Mouse (Mus musculus) inflammation-experienced regulatory T-cells, adult 6 months (primary cell): ENCODE measurements around the gene Ccl9. TPM values are rescaled to one million over a fixed set of nuclear protein-coding genes. Genes with fewer than 3 reads are reported as not detected.

Experiments used
- ATAC-seq: one replicate; pipeline ENCODE4 v1.8.0; 2017
- polyA plus RNA-seq, 3 experiments: library from polyadenylated mRNA; unstranded; fragments of 100-300 nt; shearing (Covaris generic); gene quantifications; one replicate each; pipeline ENCODE4 v1.2.1; 2017

Ccl9 gene
- not detected for polyA plus RNA-seq

DNA sequence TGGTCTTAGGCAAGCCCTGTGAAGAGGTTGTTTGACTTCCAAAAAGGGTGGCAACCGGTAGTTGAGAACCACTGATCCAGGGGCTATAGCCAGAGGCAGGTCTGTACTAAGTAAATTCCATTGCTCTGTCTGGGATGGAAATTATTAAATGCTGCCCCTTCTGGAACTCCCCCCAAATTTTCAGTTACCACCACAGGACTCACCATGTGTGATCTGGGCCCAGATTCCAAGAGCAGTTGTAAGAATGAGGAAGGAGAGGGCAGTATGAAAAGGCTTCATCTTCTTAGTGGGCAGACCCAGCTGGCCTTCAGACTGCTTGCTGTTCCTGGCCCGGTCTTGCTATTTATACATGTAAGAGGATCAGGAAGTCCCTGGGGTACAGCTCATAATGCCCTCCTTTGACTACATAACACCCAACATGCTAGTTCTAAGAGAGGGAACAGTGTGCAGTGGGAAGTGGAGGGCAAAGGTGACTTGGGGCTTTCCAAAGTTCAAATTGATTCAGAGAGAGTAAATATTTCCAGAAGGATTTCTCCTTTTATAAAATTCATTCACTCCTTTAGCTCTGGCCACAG is at the start of gene Ccl9:
Ccl9 (minus strand) TSS at position 451 of the 575 bp plus-strand sequence.
- no peak for ATAC-seq

DNA sequence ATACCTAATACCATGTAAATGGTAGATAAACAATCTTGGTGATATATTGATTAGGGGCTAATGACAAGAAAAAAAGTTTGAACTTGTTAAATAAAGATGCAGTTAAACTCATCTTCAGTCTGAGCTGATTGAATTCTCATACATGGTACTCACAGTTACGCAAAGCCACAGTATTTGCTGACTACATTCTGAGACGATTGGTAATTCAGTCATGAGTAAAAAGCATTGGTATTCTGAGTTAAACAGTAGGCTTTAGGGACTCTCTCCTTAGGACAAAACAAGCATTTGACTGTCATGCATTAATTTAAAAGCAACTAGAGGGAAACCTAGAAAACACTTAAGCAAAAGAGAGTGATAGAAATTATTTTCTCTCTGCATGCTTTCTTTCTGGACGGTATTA is 45.1 kb upstream of the Ccl9 start:
- ATAC-seq: no peak

DNA sequence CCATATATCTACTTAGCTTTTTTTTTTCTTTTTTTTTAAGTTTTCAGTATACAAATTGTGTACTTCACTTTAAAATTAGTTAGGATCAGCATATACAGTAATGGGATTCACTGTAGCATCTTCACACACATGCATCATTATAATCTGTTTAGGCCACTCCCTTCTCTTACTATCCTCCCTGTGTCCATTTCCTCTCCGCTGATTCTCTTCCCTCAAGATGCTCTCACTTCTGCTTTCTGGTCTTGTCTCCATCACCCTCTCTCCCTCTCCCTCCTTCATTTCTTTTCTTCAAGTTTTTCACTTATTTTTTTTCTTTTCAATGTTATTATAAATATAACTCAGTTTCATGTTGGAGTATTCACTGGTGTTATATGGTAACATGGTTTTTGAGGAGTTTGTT is 40.6 kb upstream of the Ccl9 start:
- no peak for ATAC-seq

DNA sequence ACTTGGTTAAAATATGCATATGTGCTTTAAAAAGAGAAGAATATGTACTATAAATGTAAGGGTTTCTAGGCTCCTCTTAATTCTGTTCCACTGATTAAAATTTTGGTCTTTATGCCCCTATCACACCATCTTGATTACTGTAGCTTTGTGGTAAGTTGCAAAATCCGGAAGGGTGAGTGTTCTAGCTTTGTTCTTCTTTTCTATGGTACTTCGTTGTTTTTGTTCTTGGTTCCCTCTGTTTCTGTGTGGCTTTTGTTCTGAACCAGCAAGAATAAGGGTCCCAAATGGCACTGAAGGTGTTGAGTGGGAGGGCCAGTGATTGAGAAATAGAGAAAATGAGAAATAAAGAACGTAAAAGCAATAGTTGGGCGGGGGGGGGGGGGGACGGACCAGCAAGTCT is 39.8 kb upstream of the Ccl9 start:
- no peak for ATAC-seq

DNA sequence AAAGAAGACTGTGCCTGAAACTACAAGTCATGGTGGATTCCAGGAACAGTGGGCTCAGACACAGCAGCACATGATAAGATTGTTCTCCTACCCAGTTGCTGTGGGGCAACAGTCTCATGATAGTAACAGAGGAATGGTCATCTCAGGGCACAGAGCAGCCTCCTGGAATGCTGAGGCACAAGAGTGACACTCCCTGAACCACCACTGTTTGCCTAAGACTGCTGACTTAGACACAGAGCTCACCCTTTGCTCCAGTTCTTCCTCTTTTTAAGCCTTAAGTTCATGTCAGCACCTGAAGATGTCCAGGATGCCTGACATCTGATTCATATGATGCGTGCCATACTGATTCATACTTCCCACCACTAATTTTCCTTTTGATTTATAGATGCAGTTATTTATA is 38.1 kb upstream of the Ccl9 start:
- no peak for ATAC-seq

DNA sequence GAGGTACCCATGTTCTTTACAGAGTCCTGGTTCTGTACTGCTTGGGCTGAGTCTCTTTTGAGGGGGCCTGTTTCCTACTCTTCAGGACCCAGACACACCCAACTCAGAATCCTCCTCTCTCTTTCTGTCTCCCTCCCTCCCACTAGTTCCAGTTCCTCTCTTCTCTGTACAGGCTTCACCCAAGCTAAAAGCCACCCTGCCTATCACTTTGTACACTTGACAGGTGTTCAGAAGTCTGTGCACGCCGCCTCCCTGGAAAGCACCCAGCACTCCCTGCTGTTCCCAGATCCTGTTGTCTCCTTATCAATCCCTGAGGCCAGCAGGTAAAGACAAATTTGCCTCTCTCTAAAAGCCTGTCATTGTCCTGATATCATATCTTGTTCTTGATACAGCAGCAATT is 32.5 kb upstream of the Ccl9 start:
- ATAC-seq: no peak

DNA sequence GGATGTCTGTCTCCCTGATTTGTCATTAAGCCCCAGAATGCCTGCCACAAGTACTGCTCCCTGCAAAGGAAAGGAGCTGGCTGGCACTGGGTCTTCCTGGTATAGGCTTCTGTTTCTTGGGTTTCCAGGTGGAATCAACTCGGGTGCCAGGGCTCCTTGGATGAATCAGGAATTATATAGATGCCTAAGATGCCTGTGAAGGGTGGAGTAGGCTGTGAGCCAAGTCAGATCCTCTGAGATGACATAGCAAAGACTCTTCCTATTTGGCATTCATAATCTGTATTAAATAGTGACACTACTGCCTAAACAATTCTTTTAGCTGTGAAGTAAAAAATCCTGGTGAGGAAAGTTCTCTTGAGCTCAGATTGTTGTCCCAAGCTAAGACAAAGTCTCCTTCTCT is 28.0 kb upstream of the Ccl9 start:
- no peak for ATAC-seq

DNA sequence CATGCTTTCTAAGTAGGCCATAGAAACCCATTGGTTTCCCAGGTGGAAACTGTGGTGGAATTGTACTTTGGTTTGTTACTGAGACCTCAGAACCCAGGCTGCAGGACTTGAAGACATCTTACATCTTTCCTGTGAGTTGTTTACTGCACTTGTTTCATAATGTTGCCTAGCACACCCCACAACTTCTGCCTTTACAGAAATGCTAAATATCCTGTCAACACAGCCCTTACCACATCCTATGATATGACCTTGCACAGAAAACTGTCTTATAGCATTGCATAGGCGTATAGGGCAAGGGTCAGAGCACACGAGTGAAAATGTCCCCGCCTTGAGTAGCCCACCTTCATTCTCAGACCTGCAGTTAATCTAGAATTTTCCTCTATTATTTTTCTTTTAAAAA is 27.1 kb upstream of the Ccl9 start:
- no peak for ATAC-seq

DNA sequence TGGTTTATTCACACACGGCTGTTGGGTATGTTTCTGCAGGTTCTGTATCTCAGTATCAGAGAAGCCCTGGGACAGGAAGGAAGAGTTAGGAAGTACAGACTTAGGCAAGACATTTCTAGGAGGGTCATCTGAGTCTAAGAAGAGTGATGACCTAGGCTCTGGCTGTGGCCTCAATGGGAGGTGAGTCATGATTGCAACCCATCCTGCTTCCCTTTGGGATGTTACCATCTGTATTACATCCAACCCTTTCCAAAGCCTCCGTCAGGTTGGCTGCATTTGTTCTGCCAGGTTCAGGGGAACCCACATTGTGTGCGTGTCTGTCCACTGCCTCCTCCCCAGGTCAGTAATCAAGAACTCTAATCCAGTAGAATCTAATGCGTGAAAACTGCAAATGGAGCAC is 26.3 kb upstream of the Ccl9 start:
- ATAC-seq: no peak

DNA sequence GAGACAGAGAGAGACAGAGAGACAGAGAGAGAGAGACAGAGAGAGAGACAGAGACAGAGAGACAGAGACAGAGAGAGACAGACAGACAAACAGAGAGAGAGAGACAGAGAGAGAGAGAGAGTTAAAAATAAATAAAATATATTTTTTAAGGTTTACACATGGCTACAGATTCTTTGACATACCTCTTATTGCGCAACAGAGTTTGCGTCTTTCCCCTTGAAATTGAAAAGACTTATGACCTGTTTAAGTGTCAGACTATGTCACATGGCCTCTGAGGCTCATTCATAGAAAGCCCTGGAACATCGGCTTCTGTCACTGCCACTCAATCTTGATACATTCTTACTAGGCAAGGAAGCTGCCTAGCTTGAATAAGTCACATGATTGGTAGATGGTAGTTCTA is 25.0 kb upstream of the Ccl9 start:
- no peak for ATAC-seq

DNA sequence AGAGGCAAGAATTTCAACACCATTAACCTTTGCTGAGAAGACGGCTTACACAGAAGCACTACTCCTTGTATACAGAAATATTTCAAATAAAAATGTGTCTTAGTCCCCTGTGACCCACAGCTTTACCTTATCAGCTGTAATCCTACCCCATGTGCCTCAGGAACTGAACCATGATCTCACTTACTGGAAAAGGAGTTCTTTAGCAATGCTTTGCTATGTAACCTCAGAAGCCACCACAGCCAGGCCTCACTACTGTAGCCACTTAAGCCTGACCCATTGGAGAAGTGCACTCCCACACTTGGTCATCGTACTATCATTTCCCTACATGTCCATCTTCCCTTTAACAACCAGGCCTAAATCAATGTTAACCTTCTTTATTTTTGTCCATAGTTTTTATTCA is 22.1 kb upstream of the Ccl9 start:
- ATAC-seq: no peak

DNA sequence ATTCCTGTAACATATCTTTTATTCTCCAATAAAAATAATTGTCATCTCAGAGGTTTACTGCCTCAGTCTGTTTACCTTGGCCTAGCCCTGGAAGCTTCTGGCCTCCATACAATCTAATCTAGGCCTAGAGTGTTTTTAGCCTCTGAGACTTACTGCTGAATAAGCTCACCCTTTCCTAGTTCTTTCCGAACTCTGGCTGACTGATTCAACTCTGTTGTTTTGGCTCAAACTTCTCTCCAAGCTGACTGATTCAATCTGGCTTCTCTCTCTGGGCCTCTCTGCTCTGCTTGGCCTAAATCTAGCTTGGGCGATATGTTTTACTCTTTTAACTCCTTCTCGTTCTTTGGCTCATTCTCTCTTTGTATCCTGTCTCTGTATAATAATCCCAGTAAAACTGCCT is 20.6 kb upstream of the Ccl9 start:
- no peak for ATAC-seq

DNA sequence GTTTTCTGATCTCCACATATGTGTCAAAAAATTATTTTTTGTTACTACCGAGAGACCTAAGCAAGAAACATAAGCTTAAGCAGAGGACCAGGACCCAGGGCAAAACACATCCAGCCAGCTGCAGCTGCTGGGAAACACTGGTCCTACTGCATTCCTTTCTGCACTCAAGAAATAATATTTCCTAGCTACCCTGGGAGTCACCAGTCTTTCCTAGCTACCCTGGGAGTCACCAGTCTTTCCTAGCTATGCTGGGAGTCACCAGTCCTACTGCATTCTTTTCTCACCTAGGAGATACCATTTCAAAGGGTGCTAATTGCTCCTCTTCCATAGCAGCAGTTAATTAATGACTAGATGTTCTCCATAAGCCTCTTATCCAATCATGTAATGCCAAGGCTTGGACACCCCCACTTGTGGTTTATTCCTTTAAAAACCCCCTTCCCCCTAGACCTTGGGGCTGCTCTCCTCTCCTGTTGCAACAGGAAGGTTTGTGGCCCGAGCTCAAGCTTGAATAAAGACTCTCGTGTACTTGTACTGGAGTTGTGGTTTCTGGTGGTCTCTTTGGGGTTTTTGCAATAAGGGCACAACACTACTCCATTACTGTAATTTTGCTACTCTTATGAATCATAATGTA is 19.9 kb upstream of the Ccl9 start:
- ATAC-seq: no peak

DNA sequence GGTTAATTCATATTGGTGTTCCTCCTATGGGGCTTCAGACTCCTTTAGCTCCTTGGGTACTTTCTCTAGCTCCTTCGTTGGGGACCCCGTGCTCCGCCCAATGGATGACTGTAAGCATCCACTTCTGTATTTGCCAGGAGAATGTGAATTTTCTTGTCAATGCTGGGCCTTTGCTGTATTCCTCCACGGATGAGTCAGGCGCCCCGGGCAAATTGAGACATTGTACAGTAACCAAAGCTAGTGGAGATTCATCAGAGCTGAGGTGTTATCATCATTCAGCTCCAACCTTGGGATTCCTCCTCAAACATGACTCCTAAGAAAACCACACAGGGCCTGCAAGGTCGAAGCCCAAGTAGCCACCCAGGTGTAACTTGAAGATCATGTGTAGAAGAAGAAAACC is 19.4 kb upstream of the Ccl9 start:
- no peak for ATAC-seq

DNA sequence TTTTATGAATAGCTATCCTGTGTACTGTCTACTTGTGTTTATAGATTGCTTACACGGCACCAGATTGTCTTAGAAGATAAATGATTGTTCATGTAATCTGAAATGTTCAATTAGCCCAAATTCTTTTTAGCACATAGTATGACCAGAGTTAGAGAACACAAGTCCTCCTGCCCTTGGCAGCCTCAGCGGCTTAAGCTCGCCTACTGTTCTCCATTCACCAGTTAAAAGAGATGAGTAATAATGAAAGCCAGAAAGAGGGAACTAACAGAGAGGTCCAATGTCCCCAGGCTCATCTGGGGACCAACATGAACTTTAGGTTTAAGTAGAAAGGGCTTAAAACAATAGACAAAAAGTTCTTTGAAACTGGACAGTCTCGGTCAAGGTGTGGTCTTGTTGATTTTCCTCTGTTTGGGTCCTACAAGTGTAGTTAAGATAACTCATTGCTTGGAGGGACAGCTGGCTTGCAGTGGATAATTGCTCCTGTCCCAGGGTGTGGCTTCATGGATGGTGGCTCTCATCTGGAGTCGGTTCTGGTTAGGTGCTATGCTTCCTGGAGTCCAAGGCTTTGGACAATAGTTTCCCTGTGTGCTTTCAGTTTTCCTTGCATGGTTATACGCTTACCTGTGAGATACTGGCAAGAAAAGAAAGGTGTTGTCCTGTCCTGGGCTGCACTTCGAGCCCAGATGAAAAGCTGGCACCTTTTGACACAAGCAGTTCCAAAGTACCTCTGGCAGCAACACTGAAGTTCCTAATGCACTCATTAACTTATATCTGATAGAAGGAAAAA is 17.4 kb upstream of the Ccl9 start:
- ATAC-seq: no peak

DNA sequence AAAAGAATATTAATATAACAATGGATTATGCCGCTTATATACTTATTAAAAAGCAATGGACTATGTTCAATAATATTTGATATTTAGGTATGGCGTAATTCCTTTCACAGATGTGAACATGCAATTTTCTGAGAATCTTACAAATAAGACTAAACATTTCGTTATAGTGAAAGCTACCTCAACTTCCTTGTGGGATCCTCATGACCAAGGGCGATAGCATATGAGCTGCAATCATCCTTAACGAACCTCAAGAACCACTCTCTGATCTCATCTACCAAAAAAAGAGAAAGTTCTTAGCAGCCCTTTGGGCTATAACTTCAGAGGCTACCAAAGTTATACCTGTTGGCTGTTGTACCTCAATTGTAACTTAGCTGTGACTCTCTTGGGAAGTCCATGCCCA is 15.0 kb upstream of the Ccl9 start:
- no peak for ATAC-seq

DNA sequence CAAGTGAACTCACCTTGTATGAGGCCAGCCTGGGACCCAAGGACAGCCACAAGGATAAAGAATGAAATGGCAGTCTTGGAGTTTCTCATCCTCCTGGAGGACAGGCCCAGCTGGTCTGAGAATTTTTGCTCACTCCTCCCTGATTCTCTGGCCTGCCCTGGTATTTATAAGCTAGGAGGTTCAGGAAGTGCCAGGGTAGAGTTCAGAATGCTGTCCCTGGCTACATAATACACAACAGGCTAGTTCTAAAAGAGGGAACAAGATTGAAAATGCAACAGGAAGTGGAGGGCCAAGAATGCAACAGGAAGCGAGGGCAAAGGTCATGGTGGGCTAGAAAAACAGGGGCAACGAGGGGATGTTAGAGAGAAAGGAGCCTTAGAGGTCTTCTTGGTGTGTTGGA is 14.4 kb upstream of the Ccl9 start, which contains the start of gene Ccl6:
Ccl6 (minus strand) TSS at position 235 of the 400 bp plus-strand sequence.
- no peak for ATAC-seq

DNA sequence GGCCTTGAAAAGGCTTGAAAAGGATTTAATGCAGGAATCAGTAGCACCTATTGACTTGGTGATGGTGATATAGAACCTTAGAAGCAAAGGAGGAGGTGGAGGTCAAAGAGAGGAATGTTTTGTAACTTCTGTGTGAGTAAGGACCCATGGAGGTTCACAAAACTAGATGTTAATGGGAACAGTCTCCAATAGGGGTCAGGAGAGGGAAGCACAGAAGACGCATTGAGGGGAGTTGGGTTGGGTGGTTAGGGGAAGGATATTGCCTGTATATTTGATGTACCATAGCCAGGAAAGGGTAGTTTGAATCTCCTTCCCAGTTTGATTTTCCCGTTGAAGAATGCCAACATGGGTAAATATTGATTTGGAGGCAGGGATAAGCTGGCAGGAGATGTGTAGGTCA is 5.8 kb upstream of the Ccl9 start:
- no peak for ATAC-seq

DNA sequence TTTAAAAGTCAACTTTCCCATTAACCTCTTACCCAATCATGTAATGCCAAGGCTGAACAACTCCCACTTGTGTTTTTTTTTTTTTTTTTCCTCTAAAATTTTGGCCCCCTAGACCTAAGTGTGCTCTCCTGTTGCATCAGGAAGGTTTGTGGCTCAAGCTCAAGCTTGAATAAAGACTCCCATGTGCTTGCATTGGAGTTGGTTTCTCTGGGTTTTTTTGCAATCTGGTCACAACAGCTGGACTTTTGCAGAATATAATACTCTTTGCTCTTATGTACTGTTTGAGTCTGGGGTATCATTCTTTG is 5.0 kb upstream of the Ccl9 start:
- ATAC-seq: no peak

DNA sequence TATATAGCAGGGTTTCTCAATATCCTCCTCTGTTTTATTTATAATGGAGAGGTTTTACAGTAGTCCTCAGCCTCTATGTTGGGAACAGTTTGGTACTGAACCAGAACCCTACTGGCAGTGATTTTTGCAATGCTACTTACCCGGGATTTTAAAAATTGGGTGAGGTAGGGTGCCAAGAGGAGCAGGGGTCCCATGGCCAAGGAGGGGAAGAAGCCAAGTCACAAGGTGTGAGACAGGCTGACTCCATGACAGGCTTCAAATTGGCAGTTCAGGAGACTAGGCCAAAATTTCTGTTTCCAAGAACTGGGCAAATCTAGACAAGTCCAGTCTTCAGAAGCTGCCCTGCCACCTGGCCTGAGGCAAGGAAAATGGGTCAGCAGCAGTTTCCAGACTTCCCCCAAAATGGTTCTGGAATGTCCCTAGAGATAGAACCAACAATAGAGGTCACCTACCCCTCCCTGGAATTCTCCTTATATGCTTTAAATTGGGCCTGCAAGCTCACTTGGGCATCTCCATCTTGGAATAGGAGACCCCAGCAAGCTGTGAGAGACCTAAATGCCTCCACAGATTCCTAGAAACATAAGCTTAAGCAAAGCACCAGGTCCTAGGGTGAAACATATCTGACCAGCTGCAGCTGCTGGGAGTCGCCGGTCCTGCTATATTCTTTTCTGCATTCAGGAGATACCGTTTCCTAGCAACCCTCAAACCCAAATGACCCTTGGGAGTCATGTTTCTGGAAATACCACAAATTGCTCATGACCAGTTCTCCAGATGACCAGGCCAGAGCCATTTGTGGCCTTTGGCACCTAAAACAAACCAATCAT is 4.4 kb upstream of the Ccl9 start:
- no peak for ATAC-seq

DNA sequence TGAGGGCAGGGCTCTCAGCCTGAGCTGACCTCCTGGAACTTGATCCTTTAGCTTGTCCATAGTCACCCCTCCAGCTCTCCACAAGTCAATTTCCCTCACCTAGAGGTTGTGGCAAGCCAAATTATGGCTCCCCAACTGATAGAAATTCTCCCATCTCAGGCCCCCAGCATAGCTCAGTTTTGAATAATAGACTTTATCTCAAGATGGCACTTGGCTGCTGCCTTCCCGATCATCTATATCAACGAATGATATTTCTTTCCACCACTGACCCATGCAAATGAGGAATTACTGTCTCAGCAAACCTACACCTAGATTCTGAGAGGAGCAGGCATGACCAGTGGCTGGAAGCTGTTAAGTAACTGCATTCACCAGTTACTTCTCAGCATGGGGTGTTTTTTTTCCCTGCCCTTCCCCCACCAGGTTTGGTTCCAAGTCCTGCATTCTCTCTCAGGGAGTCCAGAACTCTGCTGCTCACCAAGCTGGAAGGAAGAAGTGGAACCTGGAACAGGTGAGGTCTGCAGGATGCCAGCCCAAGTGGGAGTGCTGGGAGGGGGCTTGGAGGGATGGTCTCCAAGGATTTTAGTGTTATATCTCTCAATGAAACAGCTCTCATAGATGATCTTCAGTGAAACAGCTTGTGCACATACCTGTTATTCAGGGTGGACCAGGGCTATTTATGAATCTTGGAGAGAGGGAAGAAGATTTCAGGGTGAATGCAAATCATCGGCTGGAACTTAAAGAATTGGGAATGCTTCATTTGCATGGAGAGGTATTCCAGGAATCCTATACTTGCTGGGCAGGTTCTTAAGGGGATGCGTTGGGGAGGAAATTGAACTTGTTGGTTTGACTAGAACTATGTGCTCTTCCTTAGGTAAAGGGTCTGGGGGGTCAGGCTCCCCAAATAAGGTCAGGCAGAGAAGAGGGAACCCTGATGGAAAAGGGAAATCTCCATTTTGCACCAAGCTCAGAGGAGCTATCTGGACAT is 3.5 kb upstream of the Ccl9 start:
- ATAC-seq: no peak

DNA sequence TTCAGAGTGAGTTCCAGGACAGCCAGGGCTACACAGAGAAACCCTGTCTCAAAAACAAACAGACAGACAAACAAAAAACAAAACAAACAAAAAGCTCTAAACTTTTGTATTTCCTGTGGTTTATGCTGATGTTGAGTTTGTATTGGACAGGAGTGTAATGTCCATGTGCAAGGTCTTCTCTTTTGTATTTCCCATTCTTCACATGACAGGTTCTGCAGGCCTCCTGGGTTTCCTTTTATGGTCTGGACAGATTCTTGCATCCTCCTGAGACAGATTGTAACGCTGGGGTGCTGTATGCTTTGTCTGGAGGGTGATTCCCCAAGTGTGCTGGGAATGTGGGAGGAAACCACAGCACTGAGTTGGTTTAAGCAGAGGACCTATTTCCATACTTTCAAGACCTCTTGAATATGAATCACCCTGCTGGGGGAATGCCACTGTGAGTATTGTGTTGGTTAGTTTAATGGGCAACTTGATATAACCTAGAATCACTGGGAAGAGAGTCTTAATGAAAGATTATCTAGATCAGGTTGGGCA is 2.3 kb upstream of the Ccl9 start:
- ATAC-seq: no peak
